Comparison of ENCODE assay signal across 31 mouse cellular contexts in genomic region chr5:44215118-44215517, GRCm38 (mm10). TPM values are rescaled to one million over a fixed set of nuclear protein-coding genes. Genes with fewer than 3 reads are reported as not detected.
DNase-seq lines count a peak whose midpoint lies in the region; ATAC-seq and TF ChIP-seq lines count a peak whose summit lies in the region.
"Had no signal": no experiment of that assay in that cellular context is flagged by ENCODE, and none has a peak within 500 bp of the region (broad histone marks: within the 10 kb centered on the region; RNA-seq: fewer than 3 reads in every experiment).

No protein-coding gene starts in this region.

- peak overlapping the region; percentile 44; the same call in 1 of the 2 replicates for H3K27ac ChIP-seq in thymus, adult 2 months (ENCODE audit: control insufficient read depth, insufficient read depth, low read length)
- H3K27ac ChIP-seq: embryonic facial prominence, embryonic 10.5 days; embryonic facial prominence, embryonic 15.5 days; forebrain, embryonic 12.5 days; hindbrain, embryonic 12.5 days; hindbrain, postnatal 0 days; intestine, embryonic 15.5 days; limb, embryonic 13.5 days; liver, embryonic 12.5 days; midbrain, embryonic 15.5 days; neural tube, embryonic 15.5 days; stomach, postnatal 0 days had no signal

- TF ChIP-seq POLR2A in thymus, adult 2 months (IDR thresholded peaks at IDR 0.05; ENCODE audit: control insufficient read depth, extremely low read depth, insufficient read depth, low read length, poor library complexity) = no peak

- peaks cover 49% of the 10 kb centered on the region for H3K4me1 ChIP-seq in thymus, adult 2 months (replicated peaks; ENCODE audit: control insufficient read depth, insufficient read depth, low read length)
- H3K4me1 ChIP-seq: forebrain, embryonic 12.5 days; hindbrain, embryonic 12.5 days; intestine, embryonic 15.5 days; midbrain, embryonic 15.5 days; neural tube, embryonic 15.5 days had no signal

- DNase-seq in cerebellum, adult 11 months = peak; percentile 25
- no peak for DNase-seq in cerebellum, postnatal 36 days
- DNase-seq in thymus, adult 2 months = no peak
- DNase-seq in thymus, postnatal 14 days = no peak
- no peak for DNase-seq in frontal cortex, postnatal 14 days (ENCODE audit: low spot score in 2 of 2)
- DNase-seq: adrenal gland, postnatal 10 days; forebrain, postnatal 0 days; gastrocnemius, postnatal 10 days; heart, postnatal 36 days; kidney, adult 2 months; kidney, postnatal 10 days; layer of hippocampus, adult 9-11 months; lung, adult 18-20 months; lung, postnatal 4 days; right cerebral cortex, postnatal 25 days; thymus, adult 18-20 months; thymus, postnatal 4 days had no signal

- no peaks in the 10 kb centered on the region for H3K27me3 ChIP-seq in thymus, adult 2 months (ENCODE audit: control insufficient read depth, insufficient read depth, low read length)
- H3K27me3 ChIP-seq: embryonic facial prominence, embryonic 15.5 days; forebrain, embryonic 12.5 days; hindbrain, embryonic 12.5 days; intestine, embryonic 15.5 days; limb, embryonic 13.5 days; liver, embryonic 12.5 days; midbrain, embryonic 15.5 days; neural tube, embryonic 15.5 days had no signal

- TF ChIP-seq CTCF in thymus, adult 2 months (IDR thresholded peaks at IDR 0.05; ENCODE audit: borderline replicate concordance, control insufficient read depth, extremely low read depth, insufficient read depth, low read length, poor library complexity) = no peak

- ATAC-seq in common myeloid progenitor, adult 5-6 weeks (replicated peaks; ENCODE audit: low read depth, poor library complexity, severe bottlenecking) = peak; percentile 15; the same call in 1 of the 2 replicates
- no peak for ATAC-seq in megakaryocyte progenitor cell, adult 5-6 weeks (replicated peaks; ENCODE audit: poor library complexity)
- ATAC-seq: forebrain, postnatal 0 days; hindbrain, postnatal 0 days; intestine, embryonic 15.5 days; liver, embryonic 12.5 days; lung, postnatal 0 days; midbrain, embryonic 15.5 days had no signal

- H3K36me3 ChIP-seq in thymus, adult 2 months (ENCODE audit: control insufficient read depth, insufficient read depth, low read length) = peaks cover 30% of the 10 kb centered on the region
- H3K36me3 ChIP-seq: midbrain, embryonic 15.5 days had no signal

- no peak overlapping the region for H3K4me3 ChIP-seq in thymus, adult 2 months (ENCODE audit: control insufficient read depth, insufficient read depth, low read length)
- H3K4me3 ChIP-seq: embryonic facial prominence, embryonic 10.5 days; embryonic facial prominence, embryonic 15.5 days; forebrain, embryonic 12.5 days; hindbrain, embryonic 12.5 days; intestine, embryonic 15.5 days; limb, embryonic 13.5 days; liver, embryonic 12.5 days; midbrain, embryonic 15.5 days; neural tube, embryonic 15.5 days had no signal

RNA-seq across cellular contexts. Expression of gene Tapt1, which starts 11.3 kb away (rescaled TPM):
- 204 and 242 TPM in 2 replicates for polyA plus RNA-seq in thymus, adult 2 months (2012; rRNA removed)
- total RNA-seq in common myeloid progenitor, adult 5-6 weeks (2017) = 91.6 and 105 TPM in 2 replicates
- 60.7 and 72.6 TPM in 2 replicates for total RNA-seq in megakaryocyte progenitor cell, adult 5-6 weeks (2015)
- 68.6 and 75.2 TPM in 2 replicates for total RNA-seq in megakaryocyte progenitor cell, adult 5-6 weeks (2017)
